Mouse (Mus musculus) kidney, adult 9 months (tissue): Measurements from ENCODE around the gene Cdh8.
"Not testable (repeated sequence)": the region's sequence is repeated elsewhere in the genome, so short reads cannot be mapped to it uniquely, and the experiment has no call there.

ENCODE experiments used
- DNase-seq: peaks from one replicate; pipeline ENCODE4 v3.0.0; 2022

Cdh8 gene

GRCm38 (mm10) chr8:99267133-99267532 lies 149.1 kb downstream of the Cdh8 start:
- no peak for DNase-seq

- no peak for DNase-seq
Measured at GRCm38 (mm10) chr8:99234372-99234771, 181.9 kb downstream of the Cdh8 start.

GRCm38 (mm10) chr8:99223697-99224096 lies 192.6 kb downstream of the Cdh8 start:
- no peak for DNase-seq

GRCm38 (mm10) chr8:99205194-99205593 lies 211.1 kb downstream of the Cdh8 start:
- DNase-seq = no peak

GRCm38 (mm10) chr8:99190643-99191042 lies 225.6 kb downstream of the Cdh8 start:
- DNase-seq = no peak

DNA sequence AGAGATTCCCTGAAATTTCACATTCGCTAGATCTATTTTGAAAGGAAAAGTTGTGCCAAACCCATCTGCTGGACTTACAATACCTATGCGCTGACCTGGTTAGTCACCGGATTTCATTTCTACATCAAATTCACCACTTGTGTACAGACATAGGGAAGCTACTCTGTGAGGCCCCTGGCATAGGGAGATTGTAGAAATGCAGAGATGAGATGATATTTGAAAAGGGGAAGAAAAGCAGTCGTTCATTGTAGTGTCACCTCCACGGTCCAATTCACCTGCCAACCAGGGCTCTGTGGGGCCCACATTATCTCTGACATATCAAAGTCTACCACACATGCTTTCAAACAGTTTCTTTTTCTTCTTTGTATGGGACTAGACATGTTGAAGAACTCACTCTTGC lies 229.4 kb downstream of the Cdh8 start:
- no peak for DNase-seq

DNA sequence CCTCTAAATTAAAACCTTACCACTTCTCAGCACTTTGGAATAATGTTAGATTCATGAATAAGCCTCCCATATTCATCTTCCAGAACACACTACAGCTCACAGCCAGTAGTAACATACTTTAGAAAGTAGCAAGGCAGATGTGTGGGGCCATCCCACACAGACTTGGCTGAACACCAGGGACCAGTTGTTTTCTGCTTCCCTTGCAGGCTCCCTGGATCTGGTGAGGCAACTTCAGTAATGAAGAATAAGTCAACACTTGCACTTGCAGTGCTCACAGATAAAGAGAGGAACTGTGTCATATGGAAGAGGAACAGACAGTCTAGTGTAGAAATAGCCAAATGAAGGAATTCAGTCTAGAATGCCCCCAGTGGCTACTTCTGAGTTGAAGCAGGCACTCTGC lies 232.1 kb downstream of the Cdh8 start:
- no peak for DNase-seq

DNA sequence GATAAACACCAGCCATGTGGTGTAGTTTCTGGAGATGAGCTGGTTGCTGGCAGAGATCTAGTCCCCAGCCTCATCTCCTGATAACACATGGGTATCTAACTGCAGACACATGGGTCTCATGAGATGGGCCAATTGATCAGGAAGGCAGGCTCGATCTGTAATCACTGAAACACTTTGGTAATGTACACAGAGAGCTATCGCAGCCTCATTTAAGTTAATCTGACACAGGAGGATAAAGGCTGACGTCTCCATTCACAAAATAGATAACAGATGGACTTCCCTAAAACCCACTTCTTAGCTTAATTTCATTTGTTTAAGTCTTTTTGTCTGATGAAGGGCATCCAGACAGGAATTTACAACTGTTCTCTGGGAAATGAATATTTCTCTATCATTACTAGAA lies 249.3 kb downstream of the Cdh8 start:
- DNase-seq = no peak

DNA sequence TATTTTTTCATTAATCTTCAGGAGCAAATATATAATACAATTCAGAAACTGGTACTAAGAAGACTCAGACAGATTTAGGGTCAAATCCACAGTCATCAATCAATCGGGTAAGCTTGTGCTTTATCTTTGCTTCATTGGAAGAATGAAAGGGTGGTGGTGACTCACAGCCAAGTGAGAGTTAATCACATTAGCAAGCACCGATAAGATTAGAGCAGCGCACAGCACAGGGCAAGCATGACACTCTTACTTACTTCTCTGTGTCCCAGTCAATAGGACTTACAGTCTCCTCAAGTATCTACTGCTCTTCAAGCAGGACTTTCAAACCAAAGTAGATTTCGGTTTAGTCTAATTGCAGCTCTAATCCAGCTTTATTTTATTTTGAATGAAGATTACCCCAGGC lies 254.6 kb downstream of the Cdh8 start:
- no peak for DNase-seq

DNA sequence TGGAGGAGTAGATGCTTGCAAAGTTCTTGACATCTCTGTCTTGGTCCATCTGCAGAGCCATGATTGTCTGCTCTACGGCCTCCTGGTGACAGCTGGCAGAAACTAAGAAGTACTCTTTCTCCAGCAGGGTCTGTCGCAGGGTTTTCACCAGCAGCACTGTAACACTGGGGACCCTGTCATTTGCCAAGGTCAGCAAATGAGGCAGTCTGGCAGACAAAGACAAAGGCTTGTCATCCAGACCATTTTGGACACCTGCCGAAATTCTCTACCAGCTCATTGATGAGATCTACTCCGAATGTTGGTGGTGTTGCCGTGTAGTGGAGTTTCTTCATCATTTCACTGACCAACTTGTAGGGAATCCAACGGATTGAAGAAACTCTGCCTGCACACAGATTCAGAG lies 270.8 kb downstream of the Cdh8 start:
- DNase-seq = no peak

DNA sequence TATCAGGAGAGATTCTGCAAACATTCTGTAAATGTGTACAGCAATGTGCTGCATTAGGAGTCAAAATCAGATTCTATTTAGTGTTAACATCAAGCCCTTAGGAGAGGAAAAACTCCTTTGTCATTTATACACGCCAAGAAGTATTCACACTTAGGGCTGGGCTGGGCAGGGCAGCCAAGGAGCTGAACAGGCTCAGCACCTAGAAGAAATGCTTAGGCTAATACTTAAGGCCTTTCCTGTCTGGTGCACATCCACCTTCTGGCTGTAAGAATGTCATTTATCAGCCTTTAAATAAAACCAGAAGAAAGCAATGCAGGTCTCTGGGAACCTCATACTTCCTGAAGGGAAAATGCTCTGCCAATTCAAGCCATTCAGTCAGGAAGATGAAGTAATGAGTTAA lies 271.5 kb downstream of the Cdh8 start:
- DNase-seq = not testable (repeated sequence)

GRCm38 (mm10) chr8:99098453-99098852 lies 317.8 kb downstream of the Cdh8 start:
- no peak for DNase-seq

GRCm38 (mm10) chr8:99051344-99051743 lies 364.9 kb downstream of the Cdh8 start:
- DNase-seq = no peak

DNA sequence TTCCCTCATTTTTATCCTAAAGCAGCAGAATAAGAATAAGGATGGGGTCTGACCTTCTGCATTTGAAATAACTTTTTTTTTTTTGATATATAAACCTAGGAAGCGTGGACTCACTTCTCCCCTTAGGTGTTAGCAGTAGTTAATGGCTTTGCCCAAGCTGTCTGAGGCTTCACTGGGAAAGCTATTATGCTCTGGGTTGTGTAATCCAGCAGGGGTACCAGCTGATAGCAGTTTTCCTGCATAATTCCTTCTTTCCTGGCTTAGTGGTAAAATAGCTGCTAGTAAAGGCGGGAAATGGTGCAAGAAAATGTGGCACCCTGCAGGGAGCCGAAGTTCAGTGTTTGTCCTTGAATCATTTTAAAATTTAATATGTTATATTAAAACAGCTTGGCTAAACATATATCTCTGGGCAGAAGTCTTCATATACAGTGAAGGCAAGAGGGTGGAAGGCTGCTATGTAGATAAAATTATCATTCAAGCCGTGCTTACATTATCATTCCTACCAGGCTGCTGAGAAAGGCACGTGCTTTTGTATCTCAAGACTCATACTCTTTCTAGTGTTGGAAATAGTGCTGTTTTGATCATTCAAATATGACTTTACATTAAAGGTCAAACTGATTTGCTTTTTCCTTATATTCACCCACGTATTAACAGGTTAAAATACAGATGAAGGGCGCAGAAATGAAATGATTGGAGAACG lies 367.5 kb downstream of the Cdh8 start:
- DNase-seq = no peak

DNA sequence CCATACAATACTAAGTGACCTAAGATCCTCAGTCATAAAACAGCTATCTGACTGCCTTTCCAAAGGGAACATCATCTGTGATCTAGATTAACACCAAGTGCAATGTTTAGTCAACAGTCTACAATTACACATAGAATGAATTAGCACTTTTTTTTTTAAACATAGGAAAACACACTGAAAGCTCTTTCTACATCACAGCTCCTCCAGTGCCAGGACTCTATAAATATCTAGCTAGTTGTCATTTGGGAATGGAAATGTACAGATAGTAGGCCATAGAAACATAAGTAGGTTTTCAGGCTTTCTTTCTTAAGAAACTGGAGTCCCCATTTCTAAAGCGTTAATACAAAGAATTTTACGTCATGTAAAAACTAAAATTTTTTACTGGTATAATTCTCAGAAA lies 375.8 kb downstream of the Cdh8 start:
- DNase-seq = no peak

DNA sequence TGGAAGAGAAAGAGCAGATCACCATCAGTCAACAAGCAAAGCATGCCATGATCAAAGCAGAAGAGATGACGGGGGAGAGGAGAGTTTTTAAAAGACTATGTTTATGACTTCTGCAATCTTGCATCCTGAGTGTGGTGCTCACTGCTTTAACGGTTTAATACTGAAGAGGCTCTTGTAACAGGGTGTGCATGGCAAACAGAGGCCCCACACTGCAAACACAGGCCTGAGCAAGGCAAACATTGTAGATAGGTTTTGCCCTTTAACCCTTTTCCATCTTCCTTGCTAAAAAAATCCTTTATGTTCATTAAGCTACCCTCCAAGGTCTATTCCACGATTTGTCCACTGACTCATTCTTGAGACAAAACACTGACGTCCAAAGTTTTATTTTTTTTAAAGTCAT lies 385.2 kb downstream of the Cdh8 start:
- DNase-seq = no peak
